Mouse (Mus musculus) stomach, embryonic 15.5 days (tissue): ENCODE results near the gene Mnt. TPM values are rescaled to one million over a fixed set of nuclear protein-coding genes. Genes with fewer than 3 reads are reported as not detected.

Experiments used
- ATAC-seq: fragments of 200-750 bp; cut with Nextera tagmentation; 2 replicates; pipeline ENCODE4 v1.8.0; 2017; ENCODE audit warnings: low read depth, moderate number of reproducible peaks, moderate TSS enrichment; ENCODE audit not compliant: insufficient read depth, low FRiP score
- H3K27ac ChIP-seq: fragments of 300-500 bp; sonication (generic); 2 replicates; pipeline ENCODE4 v1.5.1; 2015; ENCODE audit warnings: mild to moderate bottlenecking, inconsistent platforms
- H3K27me3 ChIP-seq: fragments of 300-500 bp; sonication (generic); replicated peaks from 2 replicates; pipeline ENCODE4 v1.6.1; 2015; ENCODE audit warnings: inconsistent platforms
- H3K36me3 ChIP-seq: fragments of 300-500 bp; sonication (generic); 2 replicates; pipeline ENCODE4 v1.6.1; 2015; ENCODE audit warnings: inconsistent platforms
- H3K4me1 ChIP-seq: fragments of 300-500 bp; sonication (generic); 2 replicates; pipeline ENCODE4 v1.6.1; 2015; ENCODE audit warnings: inconsistent platforms
- H3K4me2 ChIP-seq: fragments of 300-500 bp; sonication (generic); 2 replicates; pipeline ENCODE4 v1.6.1; 2015; ENCODE audit warnings: mild to moderate bottlenecking, inconsistent platforms
- H3K4me3 ChIP-seq: fragments of 300-500 bp; sonication (generic); replicated peaks from 2 replicates; pipeline ENCODE4 v1.5.1; 2015; ENCODE audit warnings: inconsistent platforms
- H3K9ac ChIP-seq: fragments of 300-500 bp; sonication (generic); 2 replicates; pipeline ENCODE4 v1.6.1; 2015; ENCODE audit warnings: inconsistent platforms
- H3K9me3 ChIP-seq: fragments of 300-500 bp; sonication (generic); 2 replicates; pipeline ENCODE4 v1.6.1; 2016; ENCODE audit warnings: inconsistent platforms
- WGBS: fragments of 180-500 bp; shearing (Covaris S2); methylation state at CpG from one replicate; pipeline ENCODE4 v1.1.7; 2015; 5-methylcytosine and 5-hydroxymethylcytosine counted together
- polyA plus RNA-seq: library from polyadenylated mRNA; unstranded; fragments of >200 nt; fragmentation: Nextera tagmentation; extraction: Ambion mirVana; gene quantifications from 2 replicates; pipeline ENCODE4 v1.2.1, GENCODE M21; 2015

Gene Mnt
- polyA plus RNA-seq, 1 experiment from 2014 or later = 3.9 TPM

DNA sequence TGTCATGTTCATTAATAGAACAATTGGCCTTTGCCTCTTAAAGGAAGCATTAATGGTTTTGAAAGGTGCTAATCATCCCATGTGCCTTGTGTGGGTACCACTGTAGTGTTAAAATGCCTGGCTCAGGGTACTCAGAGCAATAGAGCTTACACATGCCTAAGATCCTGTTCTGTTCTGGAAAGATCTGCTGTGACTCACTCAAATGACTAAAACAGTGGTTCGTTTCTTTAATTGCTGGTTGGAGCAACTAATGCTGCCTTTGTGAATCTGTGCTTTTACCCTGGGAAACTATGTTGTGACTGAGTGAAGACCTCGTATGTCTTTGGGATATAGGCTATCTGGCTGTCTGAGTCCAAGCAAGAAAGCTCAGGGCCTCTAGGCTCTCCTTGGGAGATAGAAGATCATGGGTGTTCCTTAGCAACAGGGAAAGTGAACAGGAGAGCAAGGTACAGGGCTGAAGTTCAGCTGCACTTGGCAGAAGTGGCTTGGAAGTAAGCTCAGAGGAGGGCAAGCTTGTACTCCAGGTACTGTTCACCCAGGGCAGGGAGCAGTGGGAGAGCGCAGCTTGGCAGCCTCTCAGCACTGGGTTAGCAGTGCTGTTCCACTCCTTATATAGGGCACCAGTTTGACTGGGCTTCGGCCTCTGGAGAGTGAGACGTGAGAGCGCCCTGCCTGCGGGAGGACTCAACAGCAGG is 7.8 kb upstream of the Mnt start:
- no peak overlapping the region for H3K4me2 ChIP-seq
- ATAC-seq = no peak
- no peaks in the 10 kb centered on the region for H3K27me3 ChIP-seq
- 0 out of 2 replicates have a peak, but pooled peaks cover 9% of the 10 kb centered on the region for H3K4me1 ChIP-seq
- WGBS = 83% methylated on average over 7 of the region's 7 CpGs
- H3K4me3 ChIP-seq = no peak overlapping the region
- no peaks in the 10 kb centered on the region for H3K9me3 ChIP-seq
- H3K36me3 ChIP-seq = no peaks in the 10 kb centered on the region
- no peak overlapping the region for H3K27ac ChIP-seq
- H3K9ac ChIP-seq = no peak overlapping the region

- no peak for ATAC-seq
- 0 out of 2 replicates have a peak overlapping the region, but pooled peaks have one; percentile 38 for H3K27ac ChIP-seq
- no peaks in the 10 kb centered on the region for H3K9me3 ChIP-seq
- no peak overlapping the region for H3K9ac ChIP-seq
- H3K4me3 ChIP-seq = no peak overlapping the region
- peaks cover 16% of the 10 kb centered on the region for H3K4me1 ChIP-seq
- WGBS = 66% methylated on average over 7 of the region's 7 CpGs
- H3K36me3 ChIP-seq = no peaks in the 10 kb centered on the region
- H3K4me2 ChIP-seq = no peak overlapping the region
- H3K27me3 ChIP-seq = no peaks in the 10 kb centered on the region; the same call in 1 of the 2 replicates
These were observed 4.6 kb upstream of the Mnt start for GRCm38 (mm10) chr11:74826151-74826550.

GRCm38 (mm10) chr11:74826702-74827101 is 4.0 kb upstream of the Mnt start:
- Histone ChIP-seq H3K9me3 (no peaks in the 10 kb centered on the region), H3K27me3 (no peaks in the 10 kb centered on the region; the same call in 1 of the 2 replicates), H3K4me3 (no peak overlapping the region), H3K36me3 (no peaks in the 10 kb centered on the region), H3K9ac (no peak overlapping the region), H3K4me1 (peaks cover 16% of the 10 kb centered on the region), H3K4me2 (no peak overlapping the region), H3K27ac (no peak overlapping the region)
- WGBS = 81% methylated on average over 5 of the region's 5 CpGs
- ATAC-seq = no peak

DNA sequence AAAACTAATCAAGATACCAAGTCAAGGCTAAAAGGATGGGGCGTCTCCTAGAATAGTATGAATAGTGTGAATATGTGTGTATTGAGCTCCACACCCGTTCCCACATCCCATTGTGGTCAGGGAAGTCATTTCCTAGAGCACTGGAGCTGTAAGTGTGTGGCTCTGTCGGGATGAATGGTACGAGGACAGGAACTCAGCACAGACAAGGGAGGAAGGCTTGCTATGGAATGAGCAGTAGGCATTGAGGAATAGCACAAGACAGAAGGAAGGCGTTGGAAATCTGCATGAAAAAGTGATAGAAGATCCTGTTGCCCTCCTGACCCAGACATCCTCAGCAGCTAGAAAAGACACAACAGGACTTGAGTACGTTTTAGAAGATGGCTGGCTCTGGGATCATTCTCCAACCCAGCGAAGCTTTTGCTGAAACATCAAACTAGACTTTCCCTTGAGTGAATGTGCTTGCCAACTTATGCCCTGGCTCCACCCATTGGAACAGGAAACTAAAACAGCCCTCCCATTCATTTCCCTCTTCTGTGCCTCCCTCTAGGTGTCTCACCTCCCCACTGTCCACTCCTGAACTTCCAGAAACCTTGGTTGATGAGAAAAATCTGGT is 2.8 kb upstream of the Mnt start:
- H3K4me2 ChIP-seq = no peak overlapping the region
- peaks cover 18% of the 10 kb centered on the region for H3K4me1 ChIP-seq
- WGBS = 59% methylated on average over 7 of the region's 7 CpGs
- H3K4me3 ChIP-seq = no peak overlapping the region
- no peaks in the 10 kb centered on the region for H3K36me3 ChIP-seq
- no peaks in the 10 kb centered on the region for H3K9me3 ChIP-seq
- H3K27me3 ChIP-seq = no peaks in the 10 kb centered on the region; the same call in 1 of the 2 replicates
- H3K9ac ChIP-seq = no peak overlapping the region
- ATAC-seq = no peak
- no peak overlapping the region for H3K27ac ChIP-seq

DNA sequence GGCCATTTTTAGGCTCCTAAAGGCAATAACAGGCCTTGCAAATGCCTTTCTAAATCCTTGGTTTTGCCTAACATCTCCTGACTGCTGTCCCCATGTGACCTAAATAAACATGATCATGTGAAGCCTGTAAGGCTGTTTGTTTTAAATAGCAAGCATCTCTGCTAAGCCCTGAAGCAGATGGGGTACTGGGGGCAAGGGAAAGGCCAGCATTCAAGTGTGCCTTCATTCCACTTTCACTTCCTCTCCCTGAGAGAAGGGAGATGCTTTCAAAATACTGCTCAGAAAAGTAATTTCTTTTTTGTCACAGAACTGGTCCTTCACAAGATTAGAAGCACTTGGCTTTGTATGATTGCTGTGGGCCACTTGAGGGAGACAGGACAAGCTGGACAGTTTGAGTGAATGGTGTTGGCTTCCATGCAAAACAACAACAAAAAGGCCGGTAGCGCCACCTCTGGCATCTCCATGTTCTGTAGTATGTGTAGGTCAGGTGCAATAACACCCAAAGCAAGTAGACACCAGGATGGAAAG is 2.3 kb upstream of the Mnt start:
- H3K4me3 ChIP-seq = no peak overlapping the region
- H3K36me3 ChIP-seq = no peaks in the 10 kb centered on the region
- no peaks in the 10 kb centered on the region for H3K9me3 ChIP-seq
- 38% methylated on average over 2 of the region's 2 CpGs for WGBS
- no peak overlapping the region for H3K9ac ChIP-seq
- ATAC-seq = no peak
- no peak overlapping the region for H3K27ac ChIP-seq
- no peak overlapping the region for H3K4me2 ChIP-seq
- no peaks in the 10 kb centered on the region; the same call in 1 of the 2 replicates for H3K27me3 ChIP-seq
- peaks cover 24% of the 10 kb centered on the region for H3K4me1 ChIP-seq

DNA sequence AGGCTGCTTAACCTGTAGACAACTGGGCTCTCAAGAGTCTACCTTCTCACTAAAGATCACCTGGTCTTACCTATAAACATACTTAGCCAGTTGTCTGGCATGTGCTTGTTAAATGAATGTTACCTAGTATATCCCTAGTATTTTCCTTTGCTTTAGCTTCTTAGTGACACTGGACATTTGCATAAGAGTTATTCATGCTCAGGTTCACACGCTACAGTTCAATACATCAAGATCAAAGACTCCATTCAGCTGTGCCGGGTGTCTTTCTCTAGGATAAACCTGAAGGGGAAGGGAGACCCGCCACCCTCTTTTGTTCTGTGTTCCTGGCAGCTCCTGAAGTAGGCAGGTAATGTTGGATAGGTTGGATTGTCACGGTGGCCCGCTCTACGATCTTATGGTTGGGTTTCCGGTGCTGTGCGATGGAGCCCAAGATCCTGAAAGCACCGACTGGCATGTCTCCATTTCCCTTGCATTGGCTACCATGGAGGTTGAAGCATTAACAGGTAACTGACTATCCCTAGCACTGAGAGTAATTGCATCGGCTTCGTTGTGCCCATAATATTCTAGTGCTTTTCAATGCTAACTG is 1.7 kb upstream of the Mnt start:
- Histone ChIP-seq H3K4me1 (peaks cover 30% of the 10 kb centered on the region), H3K9me3 (no peaks in the 10 kb centered on the region), H3K4me3 (peak overlapping the region; percentile 72), H3K4me2 (peak overlapping the region; percentile 86), H3K36me3 (no peaks in the 10 kb centered on the region), H3K27me3 (no peaks in the 10 kb centered on the region; the same call in 1 of the 2 replicates), H3K9ac (no peak overlapping the region), H3K27ac (no peak overlapping the region; the same call in 1 of the 2 replicates)
- 19% methylated on average over 11 of the region's 11 CpGs for whole genome bisulfite sequencing
- no peak for ATAC-seq

DNA sequence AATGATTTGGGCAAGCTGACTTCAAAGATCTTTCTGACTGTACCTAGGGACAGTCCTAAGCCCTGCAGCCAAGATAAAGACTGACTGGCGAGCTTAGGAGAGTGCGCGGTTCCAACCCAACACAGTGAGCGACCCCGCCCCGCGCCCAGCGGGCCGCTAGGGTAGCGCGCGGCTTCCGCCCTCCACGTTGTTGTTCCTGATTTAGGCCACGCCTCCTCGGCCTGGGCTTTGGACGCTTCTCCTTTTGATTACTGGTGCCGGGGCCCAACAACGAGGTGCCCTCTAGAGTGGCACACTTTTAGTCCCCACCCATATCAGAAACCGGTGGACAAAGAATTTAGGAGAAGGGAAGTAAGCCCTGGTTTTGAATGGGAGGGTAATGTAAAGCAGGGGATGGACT is 908 bp upstream of the Mnt start:
- Histone ChIP-seq H3K27ac (peak overlapping the region; percentile 98), H3K4me2 (peak overlapping the region; percentile 86), H3K27me3 (no peaks in the 10 kb centered on the region; the same call in 1 of the 2 replicates), H3K4me3 (peak overlapping the region; percentile 72), H3K4me1 (peaks cover 37% of the 10 kb centered on the region), H3K9ac (no peak overlapping the region), H3K9me3 (no peaks in the 10 kb centered on the region), H3K36me3 (no peaks in the 10 kb centered on the region)
- ATAC-seq = peak; percentile 19
- WGBS = under 1% methylated on average over 20 of the region's 20 CpGs

- WGBS = under 1% methylated on average over 35 of the region's 35 CpGs
- no peak for ATAC-seq
- peaks cover 37% of the 10 kb centered on the region for H3K4me1 ChIP-seq
These were observed 478 bp downstream of the Mnt start for GRCm38 (mm10) chr11:74831191-74831605.

GRCm38 (mm10) chr11:74831606-74832451 is 1.1 kb downstream of the Mnt start:
- Histone ChIP-seq H3K27me3 (no peaks in the 10 kb centered on the region; the same call in 1 of the 2 replicates), H3K4me2 (peak overlapping the region; percentile 86), H3K4me3 (peak overlapping the region; percentile 72), H3K4me1 (peaks cover 35% of the 10 kb centered on the region), H3K9ac (peak overlapping the region; percentile 52), H3K9me3 (no peaks in the 10 kb centered on the region), H3K27ac (peak overlapping the region; percentile 98), H3K36me3 (no peaks in the 10 kb centered on the region)
- under 1% methylated on average over 61 of the region's 61 CpGs for WGBS
- peak; percentile 81 for ATAC-seq

More at GRCm38 (mm10) chr11:74831191-74831605, 478 bp downstream of the Mnt start:
- Histone ChIP-seq H3K4me3 (peak overlapping the region; percentile 72), H3K9me3 (no peaks in the 10 kb centered on the region), H3K27ac (peak overlapping the region; percentile 98), H3K4me2 (peak overlapping the region; percentile 86), H3K36me3 (no peaks in the 10 kb centered on the region), H3K9ac (peak overlapping the region; percentile 52), H3K27me3 (no peaks in the 10 kb centered on the region; the same call in 1 of the 2 replicates)

GRCm38 (mm10) chr11:74832503-74833143 is 1.9 kb downstream of the Mnt start:
- H3K27ac ChIP-seq = peak overlapping the region; percentile 98
- no peak for ATAC-seq
- H3K4me1 ChIP-seq = peaks cover 43% of the 10 kb centered on the region
- under 1% methylated on average over 26 of the region's 26 CpGs for WGBS
- H3K9ac ChIP-seq = peak overlapping the region; percentile 37
- peak overlapping the region; percentile 86 for H3K4me2 ChIP-seq
- no peaks in the 10 kb centered on the region for H3K36me3 ChIP-seq
- no peaks in the 10 kb centered on the region for H3K9me3 ChIP-seq
- H3K27me3 ChIP-seq = no peaks in the 10 kb centered on the region; the same call in 1 of the 2 replicates
- peak overlapping the region; percentile 72 for H3K4me3 ChIP-seq
